Mouse (Mus musculus): ENCODE measurements around the gene Tubb3.

GRCm38 (mm10) chr8:123454559-123454958 lies 43.3 kb downstream of the Tubb3 start:
- TF ChIP-seq CTCF (conservative IDR thresholded peaks at IDR 0.05; ENCODE audit: low read length) (no peak), NANOG (IDR thresholded peaks at IDR 0.05; ENCODE audit: borderline replicate concordance, low read length) (no peak), POU5F1 (IDR thresholded peaks at IDR 0.05; ENCODE audit: borderline replicate concordance, low read length) (no peak)

Measured in E14TG2a.4 (cell line).